Mouse (Mus musculus): Measurements from ENCODE around the gene Rarres2. TPM values are rescaled to one million over a fixed set of nuclear protein-coding genes. Genes with fewer than 3 reads are reported as not detected.

The Rarres2 gene
- total RNA-seq (2023) = not detected

GRCm38 (mm10) chr6:48572572-48573061 is at the start of gene Rarres2:
Gene Rarres2 (minus strand): TSS chr6:48572789.

GRCm38 (mm10) chr6:48601271-48602079 is 28.9 kb upstream of the Rarres2 start, which contains the start of gene Zfp775:
Gene Zfp775 (plus strand): TSS chr6:48602063.

GRCm38 (mm10) chr6:48593158-48594042 is 20.8 kb upstream of the Rarres2 start, which contains the start of the genes Repin1 and Gm44965:
Gene Repin1 (plus strand): TSS chr6:48593883.
Gene Gm44965 (plus strand): TSS chr6:48593941.

GRCm38 (mm10) chr6:48589194-48589750 is 16.7 kb upstream of the Rarres2 start, which contains the start of gene Gm45021:
Gene Gm45021 (plus strand): TSS chr6:48589610.

GRCm38 (mm10) chr6:48554280-48555103 is 18.1 kb downstream of the Rarres2 start, which contains the start of gene Lrrc61:
Gene Lrrc61 (plus strand): TSS chr6:48554796.

GRCm38 (mm10) chr6:48537105-48537954 is 35.3 kb downstream of the Rarres2 start, which contains the start of gene Atp6v0e2:
Gene Atp6v0e2 (plus strand): TSS chr6:48537615.

Other genes with a start within 250 kb of the Rarres2 start
- gene Krba1, start 177.2 kb downstream of the Rarres2 start, total RNA-seq (2023) = 1 to 10 TPM in 1 of 2 experiments, under 1 TPM in 1; 0.77 to 1.2 TPM
- gene Zfp467, start 127.0 kb downstream of the Rarres2 start, total RNA-seq (2023) = 10 to 100 TPM in 1 of 2 experiments, 1 to 10 TPM in 1; 9.7 to 21.8 TPM
- gene Sspo, start 124.6 kb downstream of the Rarres2 start, total RNA-seq (2023) = under 1 TPM in 1 of 2 experiments, not detected in 1; 0.04 TPM
- under 1 TPM in 1 of 2 experiments, not detected in 1; 0.35 TPM for gene Atp6v0e2, start 35.2 kb downstream of the Rarres2 start, total RNA-seq (2023)
- gene Lrrc61, start 18.0 kb downstream of the Rarres2 start, total RNA-seq (2023) = 10 to 100 TPM; 28.8 to 38.8 TPM
- gene Gm45021, start 16.8 kb upstream of the Rarres2 start, total RNA-seq (2023) = not detected
- gene Repin1, start 21.1 kb upstream of the Rarres2 start, total RNA-seq (2023) = 1 to 10 TPM; 2.4 to 2.7 TPM
- 1 to 10 TPM in 1 of 2 experiments, not detected in 1; 2.7 TPM for gene Gm44965, start 21.2 kb upstream of the Rarres2 start, total RNA-seq (2023)
- 1 to 10 TPM; 1.1 to 1.2 TPM for gene Zfp775, start 29.3 kb upstream of the Rarres2 start, total RNA-seq (2023)
- gene AI854703, start 54.0 kb upstream of the Rarres2 start, total RNA-seq (2023) = under 1 TPM in 1 of 2 experiments, not detected in 1; 0.09 TPM
- under 1 TPM; 0.13 to 0.20 TPM for gene Gimap8, start 74.4 kb upstream of the Rarres2 start, total RNA-seq (2023)
- gene Gimap9, start 103.3 kb upstream of the Rarres2 start, total RNA-seq (2023) = 1 to 10 TPM; 5.3 to 5.5 TPM
- under 1 TPM in 1 of 2 experiments, not detected in 1; 0.68 TPM for gene Gimap4, start 111.8 kb upstream of the Rarres2 start, total RNA-seq (2023)
- 1 to 10 TPM; 3.2 to 5.0 TPM for gene Gimap6, start 135.4 kb upstream of the Rarres2 start, total RNA-seq (2023)
- not detected for gene Gm28053, start 145.8 kb upstream of the Rarres2 start, total RNA-seq (2023)
- not detected for gene Gimap7, start 145.8 kb upstream of the Rarres2 start, total RNA-seq (2023)
- gene Gimap1, start 166.3 kb upstream of the Rarres2 start, total RNA-seq (2023) = 1 to 10 TPM in 1 of 2 experiments, under 1 TPM in 1; 0.60 to 1.3 TPM
- under 1 TPM; 0.46 to 0.99 TPM for gene Gimap5, start 173.4 kb upstream of the Rarres2 start, total RNA-seq (2023)
- gene Gimap3, start 198.1 kb upstream of the Rarres2 start, total RNA-seq (2023) = under 1 TPM; 0.24 to 0.38 TPM